Mouse (Mus musculus): ENCODE data around the gene Tfap2c. TPM values are rescaled to one million over a fixed set of nuclear protein-coding genes. Genes with fewer than 3 reads are reported as not detected.

Tfap2c gene
- total RNA-seq (2021): under 1 TPM in 1 of 2 experiments, not detected in 1; 0.36 TPM

DNA sequence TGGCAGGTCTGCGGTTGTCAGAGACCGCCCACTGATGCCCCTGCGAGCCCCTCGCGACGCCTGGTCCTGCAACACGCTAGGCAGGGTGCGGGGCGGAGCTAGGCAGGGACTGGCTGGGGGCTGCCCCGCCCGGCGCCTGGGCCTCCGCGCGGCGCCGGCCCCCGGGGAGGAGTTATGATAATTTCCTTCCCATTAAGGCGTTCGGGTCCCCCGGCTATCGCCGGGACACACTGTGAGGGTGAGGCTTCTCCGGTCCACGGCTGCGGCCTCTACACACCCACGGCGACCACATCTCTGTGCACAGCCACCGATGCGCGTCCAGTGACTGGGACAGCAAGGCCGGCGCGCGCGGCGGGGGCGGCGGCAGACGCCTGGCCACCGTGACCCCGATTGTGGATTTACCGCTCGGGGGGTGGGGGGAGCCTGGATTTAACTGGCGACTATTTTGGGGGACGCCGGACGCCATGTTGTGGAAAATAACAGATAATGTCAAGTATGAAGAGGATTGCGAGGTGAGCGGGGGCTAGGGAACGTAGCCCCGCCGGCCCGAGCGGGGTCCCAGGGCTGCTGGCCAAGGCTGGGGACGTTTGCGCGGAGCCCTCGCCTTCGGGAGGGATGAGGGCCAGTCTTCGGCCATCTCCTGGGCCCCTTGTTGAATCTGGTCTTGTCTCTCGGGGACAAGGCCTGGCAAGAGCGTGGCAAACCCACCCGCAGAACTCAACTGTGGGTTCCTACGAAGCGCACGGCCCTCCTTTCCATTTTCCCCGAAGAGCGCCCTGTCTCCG, at the start of gene Tfap2c:
Gene Tfap2c, plus strand, starts transcription at position 223 of the 785 bp plus-strand sequence.
- DNase-seq (ENCODE audit: low spot score in 2 of 2): no peak
- intact Hi-C loops (cut with DNase I): loop anchor here (10.0 kb wide), 2 partner anchors 175 to 205 kb away; no protein-coding TSS in a partner anchor

DNA sequence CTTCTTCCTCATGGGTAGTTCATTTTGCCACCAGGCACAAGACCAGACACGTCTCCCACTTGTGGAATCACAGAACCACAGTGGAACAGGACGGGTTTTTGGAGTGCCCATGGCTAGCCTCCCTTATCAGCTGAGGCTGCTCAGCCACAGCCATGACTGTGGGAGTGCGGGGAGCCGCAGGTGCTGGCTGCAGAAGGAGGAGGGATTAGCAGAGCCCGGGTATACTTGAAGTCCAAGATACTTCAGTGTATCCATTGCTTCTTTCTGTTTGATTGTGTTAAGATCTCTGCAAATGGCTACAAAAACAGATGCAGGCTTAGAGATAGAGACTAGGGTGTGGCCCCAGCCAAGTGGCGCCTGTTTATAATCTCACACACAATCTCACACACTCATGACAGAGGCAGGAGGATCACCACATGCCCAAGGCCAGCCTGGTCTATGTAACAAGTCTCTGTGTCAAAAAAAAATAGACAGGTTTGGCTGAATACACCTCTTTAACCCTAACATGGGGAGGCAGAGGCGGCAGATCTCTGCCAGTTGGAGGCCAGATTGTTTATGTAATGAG, 48.6 kb upstream of the Tfap2c start:
- intact Hi-C loops (cut with DNase I): no loop called here
- DNase-seq (ENCODE audit: low spot score in 2 of 2): no peak

DNA sequence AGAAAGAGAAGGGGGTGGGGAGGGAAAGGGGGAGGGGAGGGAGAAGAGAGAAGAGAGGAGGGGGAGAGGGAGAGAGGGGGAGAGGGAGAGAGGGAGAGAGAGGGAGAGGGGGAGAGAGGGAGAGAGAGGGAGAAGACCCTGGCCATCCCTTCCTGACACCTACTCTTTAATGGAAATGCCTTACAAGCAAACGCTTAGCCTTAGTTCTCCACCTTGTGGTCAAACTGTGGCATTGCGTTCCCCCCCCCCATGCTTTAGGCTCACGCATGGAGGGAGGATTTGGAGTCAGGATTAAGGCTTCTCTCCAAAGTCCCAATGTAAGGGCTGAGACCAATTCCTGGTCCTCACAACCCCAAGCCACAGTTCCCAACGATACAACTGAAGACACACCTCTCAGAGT, 48.1 kb upstream of the Tfap2c start:
- intact Hi-C loops (cut with DNase I): no loop called here
- DNase-seq (ENCODE audit: low spot score in 2 of 2): no peak

- no peak for DNase-seq (ENCODE audit: low spot score in 2 of 2)
- intact Hi-C loops (cut with DNase I): no loop called here
Measured at GRCm38 (mm10) chr2:172502168-172502567, 47.2 kb upstream of the Tfap2c start.

GRCm38 (mm10) chr2:172506121-172506520, 43.3 kb upstream of the Tfap2c start:
- DNase-seq (ENCODE audit: low spot score in 2 of 2): no peak
- intact Hi-C loops (cut with DNase I): no loop called here

DNA sequence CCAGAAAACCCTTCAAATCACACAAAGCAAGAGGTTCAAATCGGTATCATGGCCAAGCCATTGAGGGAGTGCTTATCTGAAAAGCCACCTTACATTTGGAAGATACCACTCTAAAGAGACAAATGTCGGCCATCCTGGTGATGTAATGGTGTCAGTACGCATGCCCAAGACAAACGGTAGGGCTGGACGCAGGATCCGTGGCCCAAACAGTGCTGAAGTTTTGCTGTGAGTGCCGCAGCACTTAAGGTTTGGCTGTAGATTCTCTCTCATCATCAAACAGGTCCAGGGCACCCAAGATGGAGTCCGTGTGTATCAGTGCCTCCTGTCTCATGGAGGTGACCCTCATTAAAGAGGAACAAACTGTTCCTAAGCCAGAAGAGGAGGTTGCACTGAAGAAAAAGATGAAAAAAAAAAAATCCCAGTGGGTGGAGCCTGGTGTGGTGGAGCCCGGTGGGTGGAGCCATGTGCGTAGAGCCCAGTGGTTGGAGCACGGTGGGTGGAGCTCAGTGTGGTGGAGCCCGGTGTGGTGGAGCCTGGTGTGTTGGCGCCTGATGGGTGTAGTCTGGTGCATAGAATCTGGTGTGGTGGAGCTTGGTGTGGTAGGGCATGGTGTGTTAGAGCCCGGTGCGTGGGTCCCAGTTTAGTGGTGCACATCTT, 39.2 kb upstream of the Tfap2c start:
- DNase-seq (ENCODE audit: low spot score in 2 of 2): no peak
- intact Hi-C loops (cut with DNase I): loop anchor here (5.0 kb wide), 1 partner anchor 107 kb away; no protein-coding TSS in a partner anchor

DNA sequence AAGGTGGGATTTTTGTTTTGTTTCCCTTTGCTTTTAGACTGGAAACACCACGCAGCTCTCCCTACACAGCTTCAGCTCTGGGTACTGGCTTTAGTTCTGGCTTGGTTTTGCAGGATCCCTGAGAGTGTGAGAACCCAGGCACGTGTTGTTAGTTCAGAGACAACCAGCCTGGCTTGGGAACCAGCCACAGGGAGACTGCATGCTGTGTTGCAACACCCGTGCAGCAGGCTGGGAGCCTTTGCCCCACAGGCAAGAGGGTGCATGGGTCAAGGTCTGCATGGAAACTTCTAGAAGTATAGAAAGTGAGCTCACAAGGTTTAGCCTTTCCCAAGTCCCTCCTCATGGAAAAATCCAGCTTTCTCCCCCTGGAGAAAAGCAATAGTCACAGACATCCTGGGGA, 38.5 kb upstream of the Tfap2c start:
- DNase-seq (ENCODE audit: low spot score in 2 of 2): no peak
- intact Hi-C loops (cut with DNase I): loop anchor here (5.0 kb wide), 1 partner anchor 106 kb away; no protein-coding TSS in a partner anchor

DNA sequence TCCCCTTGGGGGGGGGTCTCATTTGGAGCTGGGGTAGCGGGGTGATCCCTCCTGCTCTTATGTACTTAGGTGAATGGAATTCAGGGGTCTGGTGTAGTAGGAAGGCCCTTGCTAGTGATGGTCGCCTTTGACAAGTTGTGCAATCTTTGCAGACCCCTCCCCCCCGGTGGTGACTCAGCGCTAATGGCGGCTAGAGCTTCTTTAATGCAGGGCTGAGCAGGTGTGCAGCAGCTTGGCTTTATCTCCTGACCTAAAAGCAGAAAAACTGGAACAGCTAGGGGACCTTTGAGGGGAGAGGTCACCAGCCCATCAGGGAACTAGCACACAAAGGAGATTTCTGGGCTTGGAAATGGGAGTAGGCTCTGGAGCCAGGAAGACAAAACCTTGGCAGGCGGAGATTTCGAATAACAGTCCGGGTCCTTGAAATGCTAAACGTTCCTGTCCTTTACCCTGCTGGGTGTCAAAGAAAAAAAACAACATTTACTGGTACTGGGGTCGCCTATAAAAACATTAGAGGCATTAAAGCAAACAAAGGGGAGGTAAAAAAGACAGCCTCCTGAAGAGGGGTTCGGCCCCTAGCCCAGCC, 32.9 kb upstream of the Tfap2c start:
- no peak for DNase-seq (ENCODE audit: low spot score in 2 of 2)
- intact Hi-C loops (cut with DNase I): no loop called here

GRCm38 (mm10) chr2:172520616-172521371, 28.6 kb upstream of the Tfap2c start:
- intact Hi-C loops (cut with DNase I): no loop called here
- DNase-seq (ENCODE audit: low spot score in 2 of 2): no peak

DNA sequence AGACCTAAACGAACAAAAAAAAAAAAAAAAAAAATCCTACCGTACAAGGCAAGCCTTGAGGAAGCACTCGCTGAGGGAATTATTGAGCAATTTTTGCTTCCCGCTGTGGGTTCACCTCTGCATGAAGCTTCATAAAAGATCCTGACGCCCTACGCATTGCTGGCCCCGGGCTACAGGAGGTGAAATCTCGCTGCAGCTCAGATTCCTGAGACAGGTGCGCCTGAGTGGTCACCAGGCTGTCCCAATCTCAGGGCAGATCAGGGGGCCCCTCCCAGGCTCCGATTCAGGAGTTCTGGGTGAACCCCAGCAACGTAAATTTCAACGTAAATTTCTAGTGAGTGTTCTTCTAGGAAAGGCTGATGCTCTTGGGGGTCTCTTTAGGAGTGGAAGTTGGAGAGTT, 26.9 kb upstream of the Tfap2c start:
- intact Hi-C loops (cut with DNase I): no loop called here
- no peak for DNase-seq (ENCODE audit: low spot score in 2 of 2)

DNA sequence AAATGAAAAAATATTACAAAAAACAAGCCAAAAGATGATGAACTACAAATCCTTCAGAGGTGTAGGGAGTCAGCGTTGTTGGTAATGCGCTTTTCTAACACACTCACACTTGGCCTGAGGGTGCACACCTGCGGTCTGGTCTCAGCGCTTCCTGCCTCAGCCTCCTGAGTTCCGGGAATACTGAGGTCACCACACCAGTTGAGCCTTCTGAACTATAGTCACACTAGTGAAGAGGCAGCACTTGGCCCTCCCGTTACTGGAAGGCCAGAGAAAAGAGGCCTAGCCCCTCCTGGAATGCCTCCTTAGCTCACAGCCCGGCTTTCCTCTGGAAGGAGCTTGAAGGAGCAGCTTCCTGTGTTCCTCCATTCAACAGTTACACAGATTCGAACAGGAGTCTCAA, 22.2 kb upstream of the Tfap2c start:
- no peak for DNase-seq (ENCODE audit: low spot score in 2 of 2)
- intact Hi-C loops (cut with DNase I): no loop called here

- intact Hi-C loops (cut with DNase I): no loop called here
- no peak for DNase-seq (ENCODE audit: low spot score in 2 of 2)
Measured at GRCm38 (mm10) chr2:172543987-172544386, 5.4 kb upstream of the Tfap2c start.

DNA sequence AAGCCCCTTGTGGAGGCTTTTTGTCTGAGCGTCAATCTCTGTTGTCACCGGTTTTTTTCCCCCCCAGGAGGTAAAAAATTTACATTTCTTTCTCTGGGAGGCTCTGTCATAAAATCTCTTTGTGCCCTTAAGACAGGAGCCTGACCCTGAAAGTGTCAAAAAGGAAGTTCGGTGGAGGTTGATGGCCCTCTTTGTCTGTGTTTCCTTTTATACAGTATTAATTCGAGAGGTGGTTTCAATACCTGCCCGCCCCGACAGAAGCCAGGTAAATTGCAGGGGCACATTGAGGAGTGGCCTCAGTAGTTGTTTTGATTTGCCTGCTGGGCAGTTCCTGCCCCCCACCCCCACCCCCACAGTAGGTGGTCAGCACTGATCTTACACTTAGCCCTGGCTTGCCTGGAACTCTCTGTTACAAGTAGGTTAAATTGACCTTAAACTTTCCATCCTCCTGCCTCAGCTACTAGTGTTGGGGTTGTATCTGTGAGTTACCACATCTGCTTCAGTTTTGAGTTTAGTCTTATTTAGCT, 4.7 kb upstream of the Tfap2c start:
- intact Hi-C loops (cut with DNase I): no loop called here
- no peak for DNase-seq (ENCODE audit: low spot score in 2 of 2)

- intact Hi-C loops (cut with DNase I): no loop called here
- no peak for DNase-seq (ENCODE audit: low spot score in 2 of 2)
Measured at GRCm38 (mm10) chr2:172545592-172546235, 3.7 kb upstream of the Tfap2c start.

DNA sequence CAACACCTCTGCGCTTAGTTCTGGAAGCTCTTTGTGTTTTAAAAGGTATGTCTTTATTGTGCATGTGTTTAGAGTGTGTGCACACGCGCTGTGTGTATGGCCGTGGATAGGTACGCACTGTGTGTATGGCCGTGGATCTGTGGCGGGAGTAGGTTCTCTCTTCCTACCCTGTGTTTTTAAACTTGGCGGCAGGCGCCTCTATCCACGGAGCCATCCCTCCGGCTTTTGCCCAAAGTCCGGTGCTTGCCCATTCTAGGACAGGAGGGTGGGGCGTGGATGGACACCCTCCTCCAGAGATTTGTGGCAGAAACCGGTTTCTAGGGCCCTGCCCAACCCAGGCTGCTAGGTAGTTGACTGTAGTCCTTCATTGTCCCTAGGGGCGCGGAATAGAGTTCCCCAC, 2.8 kb upstream of the Tfap2c start:
- no peak for DNase-seq (ENCODE audit: low spot score in 2 of 2)
- intact Hi-C loops (cut with DNase I): no loop called here

GRCm38 (mm10) chr2:172547116-172547515, 2.3 kb upstream of the Tfap2c start:
- intact Hi-C loops (cut with DNase I): no loop called here
- no peak for DNase-seq (ENCODE audit: low spot score in 2 of 2)

- intact Hi-C loops (cut with DNase I): no loop called here
- no peak for DNase-seq (ENCODE audit: low spot score in 2 of 2)
Measured at GRCm38 (mm10) chr2:172547807-172548586, 1.4 kb upstream of the Tfap2c start.

GRCm38 (mm10) chr2:172548672-172549255, 629 bp upstream of the Tfap2c start:
- no peak for DNase-seq (ENCODE audit: low spot score in 2 of 2)
- intact Hi-C loops (cut with DNase I): no loop called here

Data from left cerebral cortex, postnatal 36 days (tissue).